Mouse (Mus musculus): ENCODE measurements around the gene Kbtbd12. TPM values are rescaled to one million over a fixed set of nuclear protein-coding genes. Genes with fewer than 3 reads are reported as not detected.

The Kbtbd12 gene
- polyA plus RNA-seq, 1 experiment from 2014 or later: not detected

GRCm38 (mm10) chr6:88514546-88514945, 123.2 kb downstream of the Kbtbd12 start:
- H3K9me3 ChIP-seq (ENCODE audit: control insufficient read depth, low read length): no peaks in the 10 kb centered on the region
- no peak overlapping the region for H3K4me3 ChIP-seq (ENCODE audit: low read depth, low read length)
- no peak overlapping the region for H3K27ac ChIP-seq (ENCODE audit: low read depth, low read length)
- ATAC-seq (ENCODE audit: insufficient read depth, low FRiP score, low TSS enrichment) (no peak), DNase-seq (ENCODE audit: low spot score) (no peak)
- peaks cover 13% of the 10 kb centered on the region for H3K4me1 ChIP-seq (ENCODE audit: control insufficient read depth, insufficient read depth, low read length)
- 96% methylated on average over 4 of the region's 4 CpGs for WGBS
- no peak overlapping the region for H3K4me2 ChIP-seq (ENCODE audit: low read depth)
- H3K36me3 ChIP-seq (ENCODE audit: control insufficient read depth, insufficient read depth, low read length): peaks cover 26% of the 10 kb centered on the region
- H3K9ac ChIP-seq (ENCODE audit: low read length): no peak overlapping the region
- no peaks in the 10 kb centered on the region for H3K27me3 ChIP-seq (ENCODE audit: control insufficient read depth, insufficient read depth, low read length)

GRCm38 (mm10) chr6:88513984-88514383, 123.8 kb downstream of the Kbtbd12 start:
- H3K9me3 ChIP-seq (ENCODE audit: control insufficient read depth, low read length): no peaks in the 10 kb centered on the region
- H3K9ac ChIP-seq (ENCODE audit: low read length): no peak overlapping the region
- no peak overlapping the region for H3K4me2 ChIP-seq (ENCODE audit: low read depth)
- H3K36me3 ChIP-seq (ENCODE audit: control insufficient read depth, insufficient read depth, low read length): peaks cover 29% of the 10 kb centered on the region
- no peaks in the 10 kb centered on the region for H3K27me3 ChIP-seq (ENCODE audit: control insufficient read depth, insufficient read depth, low read length)
- ATAC-seq (ENCODE audit: insufficient read depth, low FRiP score, low TSS enrichment): no peak
- H3K4me1 ChIP-seq (ENCODE audit: control insufficient read depth, insufficient read depth, low read length): peaks cover 10% of the 10 kb centered on the region; the same call in 1 of the 2 replicates
- no peak overlapping the region for H3K4me3 ChIP-seq (ENCODE audit: low read depth, low read length)
- 95% methylated on average over 8 of the region's 8 CpGs for WGBS
- no peak overlapping the region for H3K27ac ChIP-seq (ENCODE audit: low read depth, low read length)
- DNase-seq (ENCODE audit: low spot score): no peak

DNA sequence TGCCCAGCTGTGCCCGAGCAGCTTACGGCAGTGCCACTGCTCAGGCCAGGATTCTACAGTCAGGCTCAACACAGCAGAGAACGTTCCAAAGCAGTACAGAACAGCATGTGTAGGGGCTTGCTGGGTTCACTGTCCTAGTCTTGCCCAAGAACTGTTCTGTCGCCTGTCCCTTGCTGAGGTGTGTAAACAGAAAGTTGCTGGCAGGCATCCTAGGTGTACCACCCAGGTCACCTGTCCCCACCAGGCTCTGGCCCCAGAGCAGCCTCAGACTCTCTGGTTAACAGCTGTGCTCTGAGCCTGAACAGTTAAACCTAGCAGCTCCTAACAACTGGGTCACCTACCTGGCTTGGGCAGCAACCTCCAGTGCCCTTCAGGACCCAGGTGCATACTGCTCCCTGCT, 134.7 kb downstream of the Kbtbd12 start:
- DNase-seq (ENCODE audit: low spot score) (no peak), ATAC-seq (ENCODE audit: insufficient read depth, low FRiP score, low TSS enrichment) (no peak)
- Histone ChIP-seq H3K27me3 (ENCODE audit: control insufficient read depth, insufficient read depth, low read length) (no peaks in the 10 kb centered on the region), H3K9me3 (ENCODE audit: control insufficient read depth, low read length) (no peaks in the 10 kb centered on the region), H3K4me2 (ENCODE audit: low read depth) (no peak overlapping the region), H3K4me3 (ENCODE audit: low read depth, low read length) (no peak overlapping the region), H3K27ac (ENCODE audit: low read depth, low read length) (no peak overlapping the region), H3K36me3 (ENCODE audit: control insufficient read depth, insufficient read depth, low read length) (peaks cover 25% of the 10 kb centered on the region), H3K9ac (ENCODE audit: low read length) (no peak overlapping the region), H3K4me1 (ENCODE audit: control insufficient read depth, insufficient read depth, low read length) (no peaks in the 10 kb centered on the region; the same call in 1 of the 2 replicates)
- 93% methylated on average over 4 of the region's 4 CpGs for WGBS

DNA sequence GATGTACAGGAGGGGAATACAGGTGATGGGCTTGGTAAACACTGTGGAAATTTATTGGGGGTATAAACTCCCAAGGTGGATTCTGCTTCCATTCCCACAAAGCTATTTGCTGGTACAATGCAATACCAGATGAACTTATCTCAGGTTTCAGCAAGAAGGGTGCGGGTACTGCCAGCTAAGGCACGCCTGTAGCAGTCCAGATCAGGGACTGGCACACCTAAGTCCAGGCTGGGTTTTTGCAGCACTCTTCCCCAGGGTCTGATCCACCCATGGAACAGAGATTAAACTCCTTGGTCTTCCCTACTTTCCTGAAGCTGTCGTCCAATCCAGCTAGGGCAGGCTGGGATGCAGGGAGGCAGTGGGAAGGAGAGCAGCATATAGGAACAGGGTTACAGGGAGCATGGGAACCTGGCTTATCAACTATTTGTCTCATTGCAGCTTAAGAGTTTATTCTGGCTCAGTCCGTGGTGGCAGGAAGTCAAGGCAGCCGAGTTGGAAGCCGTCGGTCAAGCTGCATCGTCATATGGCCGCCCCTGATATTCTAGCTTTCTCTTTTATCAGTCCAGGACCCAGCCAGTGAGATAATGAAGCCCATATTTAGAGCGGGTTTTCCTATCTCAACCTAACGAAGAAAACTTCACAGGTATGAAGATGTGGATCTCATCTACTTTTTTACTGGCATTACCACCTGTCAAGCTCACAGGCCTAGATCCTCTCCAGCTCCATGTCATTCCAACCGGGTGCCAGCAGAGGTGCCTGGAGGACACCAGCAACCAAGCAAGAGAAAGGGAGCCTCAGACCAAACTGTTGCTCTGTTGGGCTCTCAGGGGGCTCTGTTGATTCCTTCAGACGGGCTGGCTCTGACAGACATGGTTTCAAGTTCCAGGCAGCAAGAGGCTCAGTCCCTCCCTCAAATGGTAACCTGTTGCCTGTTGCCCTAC, 135.4 kb downstream of the Kbtbd12 start:
- H3K4me2 ChIP-seq (ENCODE audit: low read depth): no peak overlapping the region
- no peak overlapping the region for H3K4me3 ChIP-seq (ENCODE audit: low read depth, low read length)
- H3K9me3 ChIP-seq (ENCODE audit: control insufficient read depth, low read length): no peaks in the 10 kb centered on the region
- no peak overlapping the region for H3K27ac ChIP-seq (ENCODE audit: low read depth, low read length)
- H3K4me1 ChIP-seq (ENCODE audit: control insufficient read depth, insufficient read depth, low read length): no peaks in the 10 kb centered on the region; the same call in 1 of the 2 replicates
- no peak overlapping the region for H3K9ac ChIP-seq (ENCODE audit: low read length)
- no peak for ATAC-seq (ENCODE audit: insufficient read depth, low FRiP score, low TSS enrichment)
- no peak for DNase-seq (ENCODE audit: low spot score)
- no peaks in the 10 kb centered on the region for H3K27me3 ChIP-seq (ENCODE audit: control insufficient read depth, insufficient read depth, low read length)
- WGBS: 85% methylated on average over 13 of the region's 13 CpGs
- H3K36me3 ChIP-seq (ENCODE audit: control insufficient read depth, insufficient read depth, low read length): peaks cover 22% of the 10 kb centered on the region

- peaks cover 15% of the 10 kb centered on the region for H3K36me3 ChIP-seq (ENCODE audit: control insufficient read depth, insufficient read depth, low read length)
- H3K27ac ChIP-seq (ENCODE audit: low read depth, low read length): no peak overlapping the region
- H3K9me3 ChIP-seq (ENCODE audit: control insufficient read depth, low read length): no peaks in the 10 kb centered on the region
- peak overlapping the region; percentile 40 for H3K4me3 ChIP-seq (ENCODE audit: low read depth, low read length)
- H3K27me3 ChIP-seq (ENCODE audit: control insufficient read depth, insufficient read depth, low read length): no peaks in the 10 kb centered on the region
- H3K9ac ChIP-seq (ENCODE audit: low read length): no peak overlapping the region
- H3K4me1 ChIP-seq (ENCODE audit: control insufficient read depth, insufficient read depth, low read length): no peaks in the 10 kb centered on the region; the same call in 1 of the 2 replicates
- DNase-seq (ENCODE audit: low spot score): no peak
- peak overlapping the region; percentile 80 for H3K4me2 ChIP-seq (ENCODE audit: low read depth)
- ATAC-seq (ENCODE audit: insufficient read depth, low FRiP score, low TSS enrichment): no peak
- 18% methylated on average over 3 of the region's 3 CpGs for whole genome bisulfite sequencing
Measured at GRCm38 (mm10) chr6:88500405-88500767, 137.4 kb downstream of the Kbtbd12 start.

- peak overlapping the region; percentile 40 for H3K4me3 ChIP-seq (ENCODE audit: low read depth, low read length)
- H3K27ac ChIP-seq (ENCODE audit: low read depth, low read length): no peak overlapping the region
- H3K36me3 ChIP-seq (ENCODE audit: control insufficient read depth, insufficient read depth, low read length): peaks cover 11% of the 10 kb centered on the region
- H3K4me2 ChIP-seq (ENCODE audit: low read depth): peak overlapping the region; percentile 80
- no peaks in the 10 kb centered on the region for H3K27me3 ChIP-seq (ENCODE audit: control insufficient read depth, insufficient read depth, low read length)
- no peaks in the 10 kb centered on the region; the same call in 1 of the 2 replicates for H3K4me1 ChIP-seq (ENCODE audit: control insufficient read depth, insufficient read depth, low read length)
- peak; percentile 89 for ATAC-seq (ENCODE audit: insufficient read depth, low FRiP score, low TSS enrichment)
- peak overlapping the region; percentile 58 for H3K9ac ChIP-seq (ENCODE audit: low read length)
- no peaks in the 10 kb centered on the region for H3K9me3 ChIP-seq (ENCODE audit: control insufficient read depth, low read length)
- DNase-seq (ENCODE audit: low spot score): peak; percentile 88
- 2% methylated on average over 76 of the region's 76 CpGs for WGBS
Measured at GRCm38 (mm10) chr6:88499481-88500404, 138.0 kb downstream of the Kbtbd12 start.

Other genes starting within 250 kb of the Kbtbd12 start
- gene Eefsec, start 191.4 kb downstream of the Kbtbd12 start, polyA plus RNA-seq (2014; fragmentation: Nextera tagmentation; extraction: Ambion mirVana): 39.0 and 42.2 TPM in 2 replicates
- 166 and 170 TPM in 2 replicates for gene Ruvbl1, start 172.5 kb downstream of the Kbtbd12 start, polyA plus RNA-seq (2014; fragmentation: Nextera tagmentation; extraction: Ambion mirVana)
- gene Sec61a1, start 119.0 kb downstream of the Kbtbd12 start, polyA plus RNA-seq (2014; fragmentation: Nextera tagmentation; extraction: Ambion mirVana): 190 and 195 TPM in 2 replicates
- 8.5 and 8.6 TPM in 2 replicates for gene Mgll, start 86.5 kb upstream of the Kbtbd12 start, polyA plus RNA-seq (2014; fragmentation: Nextera tagmentation; extraction: Ambion mirVana)
- 22.9 and 28.4 TPM in 2 replicates for gene Abtb1, start 204.0 kb upstream of the Kbtbd12 start, polyA plus RNA-seq (2014; fragmentation: Nextera tagmentation; extraction: Ambion mirVana)
- 129 and 135 TPM in 2 replicates for gene Podxl2, start 237.1 kb upstream of the Kbtbd12 start, polyA plus RNA-seq (2014; fragmentation: Nextera tagmentation; extraction: Ambion mirVana)

Measured in neural tube, embryonic 11.5 days (tissue).